Mouse (Mus musculus): ENCODE measurements at regions not wholly inside any gene's neighbourhood (a gene's known extent, or its start where the extent isn't known, plus 50 kb on each side); places are given as distances from the start of the nearest gene placed in this dataset.

GRCm38 (mm10) chr2:144123395-144124034 is 90.7 kb downstream of the Banf2 start:
- Histone ChIP-seq H3K4me1 (peaks cover 6% of the 10 kb centered on the region; the same call in 1 of the 2 replicates), H3K36me3 (no peaks in the 10 kb centered on the region), H3K27ac (replicated peaks) (no peak overlapping the region), H3K27me3 (ENCODE audit: low read depth, poor library complexity, severe bottlenecking) (no peaks in the 10 kb centered on the region), H3K9me3 (replicated peaks) (no peaks in the 10 kb centered on the region), H3K4me3 (no peak overlapping the region)
- 89% methylated on average over 8 of the region's 8 CpGs for WGBS
- DNase-seq (ENCODE audit: low spot score), result no peak

- Histone ChIP-seq H3K36me3 (no peaks in the 10 kb centered on the region), H3K9me3 (replicated peaks) (no peaks in the 10 kb centered on the region), H3K27me3 (ENCODE audit: low read depth, poor library complexity, severe bottlenecking) (no peaks in the 10 kb centered on the region), H3K27ac (replicated peaks) (no peak overlapping the region), H3K4me3 (no peak overlapping the region), H3K4me1 (peaks cover 6% of the 10 kb centered on the region; the same call in 1 of the 2 replicates)
- DNase-seq (ENCODE audit: low spot score), result no peak
- WGBS, result 73% methylated on average over 13 of the region's 13 CpGs
Observed at GRCm38 (mm10) chr2:144127082-144128037, 94.5 kb downstream of the Banf2 start.

GRCm38 (mm10) chr2:144128038-144128402 is 95.2 kb downstream of the Banf2 start:
- no peak overlapping the region for H3K4me3 ChIP-seq
- H3K27ac ChIP-seq (replicated peaks), result no peak overlapping the region
- no peaks in the 10 kb centered on the region for H3K27me3 ChIP-seq (ENCODE audit: low read depth, poor library complexity, severe bottlenecking)
- H3K4me1 ChIP-seq, result peaks cover 6% of the 10 kb centered on the region; the same call in 1 of the 2 replicates
- WGBS, result 85% methylated on average over 3 of the region's 3 CpGs
- DNase-seq (ENCODE audit: low spot score), result no peak
- no peaks in the 10 kb centered on the region for H3K36me3 ChIP-seq
- H3K9me3 ChIP-seq (replicated peaks), result no peaks in the 10 kb centered on the region

DNA sequence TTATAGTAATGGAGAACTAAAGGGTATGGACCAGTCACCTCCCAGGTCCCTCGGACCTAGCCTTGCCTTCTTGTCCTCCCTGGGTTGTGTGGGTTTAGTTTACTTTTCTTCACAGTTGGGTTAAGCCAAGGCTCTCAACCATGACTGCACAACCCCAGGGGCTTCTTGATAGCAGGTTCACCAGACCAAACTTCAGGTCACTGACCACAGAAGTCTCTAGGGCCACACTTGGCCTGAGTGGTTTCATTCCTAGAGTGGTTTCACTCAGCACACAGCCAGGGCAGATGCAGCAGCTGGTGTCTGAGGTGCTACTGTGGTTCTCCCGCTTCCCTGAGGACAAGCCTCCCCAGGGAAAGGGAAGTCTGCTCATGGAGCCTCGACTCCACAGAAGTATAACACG is 95.7 kb downstream of the Banf2 start:
- no peak overlapping the region for H3K27ac ChIP-seq (replicated peaks)
- H3K4me1 ChIP-seq, result peaks cover 6% of the 10 kb centered on the region; the same call in 1 of the 2 replicates
- no peak overlapping the region for H3K4me3 ChIP-seq
- DNase-seq (ENCODE audit: low spot score), result no peak
- no peaks in the 10 kb centered on the region for H3K9me3 ChIP-seq (replicated peaks)
- H3K27me3 ChIP-seq (ENCODE audit: low read depth, poor library complexity, severe bottlenecking), result no peaks in the 10 kb centered on the region
- WGBS, result 85% methylated on average over 4 of the region's 4 CpGs
- no peaks in the 10 kb centered on the region for H3K36me3 ChIP-seq

DNA sequence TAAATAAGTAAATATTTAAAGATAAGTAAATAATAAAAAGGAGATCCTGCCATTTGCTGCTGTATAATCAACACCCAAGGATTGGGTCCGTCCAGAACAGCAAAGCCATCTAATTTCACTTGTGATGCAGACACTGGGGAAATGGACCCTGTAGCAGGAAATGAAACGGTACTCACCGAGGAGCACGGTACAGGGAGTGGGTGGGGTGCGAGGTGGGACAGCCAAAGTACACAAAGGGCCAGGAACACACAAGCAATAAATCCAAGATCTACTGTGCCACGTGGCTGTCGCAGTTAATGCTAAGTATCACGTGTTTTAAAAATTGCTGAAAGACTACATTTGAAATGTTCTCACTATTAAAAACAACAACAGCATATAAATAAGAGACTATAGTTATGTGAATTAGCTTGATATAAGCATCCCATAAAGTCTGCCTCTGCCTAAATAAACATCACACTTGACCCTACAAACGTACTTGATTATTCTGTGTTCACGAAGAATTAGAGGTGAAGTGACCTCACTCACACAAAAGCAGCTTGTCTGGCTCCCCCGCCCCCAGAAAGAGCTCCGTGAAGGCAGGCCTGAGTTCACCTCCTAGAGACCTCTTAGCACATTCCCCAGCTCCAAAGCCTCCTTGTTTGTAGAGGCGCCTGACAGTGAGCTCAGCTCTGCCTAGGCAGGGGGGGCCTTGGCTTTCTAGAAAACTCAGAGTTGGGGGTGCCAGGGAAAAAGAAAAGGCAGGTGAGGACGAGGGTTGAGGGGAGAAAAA is 101.1 kb downstream of the Banf2 start:
- Histone ChIP-seq H3K36me3 (no peaks in the 10 kb centered on the region), H3K4me3 (no peak overlapping the region), H3K27me3 (ENCODE audit: low read depth, poor library complexity, severe bottlenecking) (no peaks in the 10 kb centered on the region), H3K27ac (replicated peaks) (peak overlapping the region; percentile 67), H3K4me1 (peaks cover 13% of the 10 kb centered on the region), H3K9me3 (replicated peaks) (no peaks in the 10 kb centered on the region)
- WGBS, result 66% methylated on average over 14 of the region's 14 CpGs
- DNase-seq (ENCODE audit: low spot score), result no peak

DNA sequence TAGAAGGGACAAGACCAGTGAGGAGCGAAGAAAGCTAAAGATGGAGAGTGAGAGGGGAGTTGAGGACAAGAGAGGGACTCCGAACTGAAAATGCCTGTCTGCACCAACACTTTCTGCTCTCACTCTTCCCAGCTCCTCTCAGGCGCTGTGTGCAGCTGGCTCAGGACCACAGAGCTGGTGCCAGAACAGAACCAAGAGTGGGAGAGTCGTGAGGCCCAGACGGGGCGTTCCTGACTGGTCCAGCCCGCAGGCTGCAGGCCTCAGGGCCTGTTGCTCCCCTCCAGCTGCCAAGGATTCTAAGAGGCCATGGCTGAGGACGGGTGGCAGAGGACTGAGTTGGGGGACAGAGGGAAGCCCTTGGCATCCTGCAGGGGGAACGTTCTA is 101.7 kb downstream of the Banf2 start:
- H3K9me3 ChIP-seq (replicated peaks), result no peaks in the 10 kb centered on the region
- peak overlapping the region; percentile 67 for H3K27ac ChIP-seq (replicated peaks)
- DNase-seq (ENCODE audit: low spot score), result no peak
- peaks cover 18% of the 10 kb centered on the region for H3K4me1 ChIP-seq
- no peaks in the 10 kb centered on the region for H3K27me3 ChIP-seq (ENCODE audit: low read depth, poor library complexity, severe bottlenecking)
- no peaks in the 10 kb centered on the region for H3K36me3 ChIP-seq
- H3K4me3 ChIP-seq, result no peak overlapping the region
- 70% methylated on average over 9 of the region's 9 CpGs for WGBS

GRCm38 (mm10) chr2:144135586-144135985 is 102.7 kb downstream of the Banf2 start:
- Histone ChIP-seq H3K9me3 (replicated peaks) (no peaks in the 10 kb centered on the region), H3K4me1 (peaks cover 18% of the 10 kb centered on the region), H3K27ac (replicated peaks) (no peak overlapping the region), H3K36me3 (no peaks in the 10 kb centered on the region), H3K4me3 (no peak overlapping the region), H3K27me3 (ENCODE audit: low read depth, poor library complexity, severe bottlenecking) (no peaks in the 10 kb centered on the region)
- DNase-seq (ENCODE audit: low spot score), result no peak
- 87% methylated on average over 1 of the region's 1 CpGs for WGBS

DNA sequence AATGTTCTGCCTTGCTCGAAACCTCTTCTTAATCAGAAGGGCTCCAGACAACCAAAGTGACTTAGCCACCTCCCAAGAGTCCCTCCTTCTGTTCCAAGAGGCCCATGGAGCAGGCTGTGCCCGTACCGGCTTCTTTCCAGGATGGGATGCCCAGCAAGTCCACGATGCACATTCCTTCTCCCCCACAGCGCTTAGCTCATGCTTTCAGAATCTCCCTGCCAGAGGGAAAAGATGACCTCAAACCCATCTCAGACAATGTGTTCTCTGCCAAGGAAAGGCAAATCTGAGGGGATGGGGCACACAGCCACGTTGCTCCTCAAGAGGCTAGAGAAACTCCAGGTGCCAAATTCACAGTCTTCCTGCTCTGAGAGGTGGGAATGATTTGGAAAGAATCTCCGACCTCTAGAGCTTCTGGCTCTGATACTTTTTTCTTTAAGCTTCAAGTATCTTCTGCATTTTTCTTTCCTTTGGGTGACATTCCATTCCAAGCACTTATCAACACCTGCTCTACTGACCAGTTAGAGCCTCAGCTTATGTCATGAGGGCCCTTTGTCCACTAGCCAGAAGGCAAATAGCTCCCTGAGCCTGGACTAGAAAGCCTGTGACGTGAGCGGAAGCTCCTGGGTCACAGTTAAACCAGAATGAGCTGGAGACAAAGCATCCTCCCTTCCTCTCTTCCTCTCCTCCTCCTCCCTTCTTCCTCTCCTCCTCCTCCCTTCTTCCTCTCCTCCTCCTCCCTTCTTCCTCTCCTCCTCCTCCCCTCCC is 110.9 kb downstream of the Banf2 start:
- Histone ChIP-seq H3K27me3 (ENCODE audit: low read depth, poor library complexity, severe bottlenecking) (no peaks in the 10 kb centered on the region), H3K9me3 (replicated peaks) (no peaks in the 10 kb centered on the region), H3K4me3 (no peak overlapping the region), H3K4me1 (peaks cover 5% of the 10 kb centered on the region), H3K36me3 (no peaks in the 10 kb centered on the region), H3K27ac (replicated peaks) (no peak overlapping the region)
- 87% methylated on average over 9 of the region's 9 CpGs for WGBS
- DNase-seq (ENCODE audit: low spot score), result no peak

DNA sequence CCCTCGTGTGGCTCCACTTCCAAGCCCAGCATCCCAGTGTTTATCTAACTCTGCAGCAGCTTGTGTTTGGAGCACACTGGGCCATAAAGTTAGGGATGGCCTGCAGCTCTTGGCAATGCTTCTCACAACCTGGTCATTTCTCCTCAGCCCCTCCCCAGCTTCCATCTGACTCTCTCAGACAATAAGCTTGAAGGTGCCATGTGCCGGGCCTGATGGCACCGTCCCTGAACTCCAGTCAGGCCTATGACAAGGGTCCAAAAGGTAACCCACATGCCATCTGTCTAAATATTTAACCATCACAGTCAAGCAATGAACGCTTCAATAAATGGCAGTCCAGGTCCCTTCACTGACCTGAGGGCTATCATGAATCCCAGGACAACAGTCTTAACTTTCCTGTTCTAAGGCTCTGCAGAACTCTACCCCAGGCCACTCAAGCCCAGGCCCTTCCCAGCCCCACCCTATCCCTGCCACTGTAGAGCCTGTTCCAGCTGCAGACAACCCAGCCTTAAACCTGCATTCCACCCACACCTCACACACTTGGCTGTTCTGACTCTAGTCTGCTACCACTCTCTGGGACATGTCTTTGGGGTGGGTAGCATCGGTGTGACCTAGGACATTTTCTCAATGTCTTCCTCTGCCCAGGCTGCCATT is 111.8 kb downstream of the Banf2 start:
- no peaks in the 10 kb centered on the region for H3K27me3 ChIP-seq (ENCODE audit: low read depth, poor library complexity, severe bottlenecking)
- no peak overlapping the region for H3K27ac ChIP-seq (replicated peaks)
- no peak for DNase-seq (ENCODE audit: low spot score)
- H3K4me1 ChIP-seq, result no peaks in the 10 kb centered on the region
- no peaks in the 10 kb centered on the region for H3K36me3 ChIP-seq
- WGBS, result 88% methylated on average over 5 of the region's 5 CpGs
- H3K4me3 ChIP-seq, result no peak overlapping the region
- H3K9me3 ChIP-seq (replicated peaks), result no peaks in the 10 kb centered on the region

- H3K4me3 ChIP-seq, result no peak overlapping the region
- H3K9me3 ChIP-seq (replicated peaks), result no peaks in the 10 kb centered on the region
- H3K27ac ChIP-seq (replicated peaks), result no peak overlapping the region
- no peaks in the 10 kb centered on the region for H3K36me3 ChIP-seq
- H3K27me3 ChIP-seq (ENCODE audit: low read depth, poor library complexity, severe bottlenecking), result peaks cover 49% of the 10 kb centered on the region
- WGBS, result 21% methylated on average over 7 of the region's 7 CpGs
- no peak for DNase-seq (ENCODE audit: low spot score)
- H3K4me1 ChIP-seq, result peaks cover 26% of the 10 kb centered on the region
Observed at GRCm38 (mm10) chr2:144156456-144157211, 113.8 kb upstream of the Mgme1 start.

GRCm38 (mm10) chr2:144157343-144157742 is 113.1 kb upstream of the Mgme1 start:
- H3K4me1 ChIP-seq, result peaks cover 26% of the 10 kb centered on the region
- no peak overlapping the region for H3K4me3 ChIP-seq
- peaks cover 49% of the 10 kb centered on the region for H3K27me3 ChIP-seq (ENCODE audit: low read depth, poor library complexity, severe bottlenecking)
- H3K27ac ChIP-seq (replicated peaks), result no peak overlapping the region
- 10% methylated on average over 2 of the region's 2 CpGs for WGBS
- DNase-seq (ENCODE audit: low spot score), result no peak
- H3K36me3 ChIP-seq, result no peaks in the 10 kb centered on the region
- H3K9me3 ChIP-seq (replicated peaks), result no peaks in the 10 kb centered on the region

Measured in midbrain, embryonic 10.5 days (tissue).